Mouse (Mus musculus): ENCODE measurements around the gene Smg6.

Gene Smg6

DNA sequence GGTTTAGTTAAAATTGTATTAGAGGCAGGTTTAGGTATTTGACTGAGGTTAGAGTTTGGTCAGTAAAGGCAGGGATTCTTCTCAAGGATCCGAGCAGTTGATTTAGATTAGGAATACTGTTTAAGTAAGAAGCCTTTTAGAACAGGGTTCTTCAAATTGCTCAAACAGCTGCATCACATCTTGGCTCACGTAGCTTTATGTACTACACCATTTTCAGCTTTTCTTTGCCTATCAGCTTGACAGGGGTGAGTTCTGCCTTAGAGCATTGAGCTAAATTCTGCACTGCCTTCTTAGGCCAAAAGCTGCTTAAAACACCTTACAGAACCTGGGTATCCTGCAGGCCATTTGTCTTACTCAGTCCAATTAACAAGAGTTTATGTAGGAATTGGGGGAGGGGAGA lies 92.2 kb downstream of the Smg6 start:
- in situ Hi-C loops (cut with MboI; ENCODE audit: low pct_unique_long_range_greater_than_20kb in 1 of 2, low sequenced_read_pairs in 2 of 2, unreplicated experiment in 1 of 2) = no loop called here

- in situ Hi-C loops (cut with MboI; ENCODE audit: low pct_unique_long_range_greater_than_20kb in 1 of 2, low sequenced_read_pairs in 2 of 2, unreplicated experiment in 1 of 2) = no loop called here
These were observed 101.4 kb downstream of the Smg6 start for GRCm38 (mm10) chr11:75026977-75027376.

GRCm38 (mm10) chr11:75027616-75028015 lies 102.0 kb downstream of the Smg6 start:
- in situ Hi-C loops (cut with MboI; ENCODE audit: low pct_unique_long_range_greater_than_20kb in 1 of 2, low sequenced_read_pairs in 2 of 2, unreplicated experiment in 1 of 2) = no loop called here

DNA sequence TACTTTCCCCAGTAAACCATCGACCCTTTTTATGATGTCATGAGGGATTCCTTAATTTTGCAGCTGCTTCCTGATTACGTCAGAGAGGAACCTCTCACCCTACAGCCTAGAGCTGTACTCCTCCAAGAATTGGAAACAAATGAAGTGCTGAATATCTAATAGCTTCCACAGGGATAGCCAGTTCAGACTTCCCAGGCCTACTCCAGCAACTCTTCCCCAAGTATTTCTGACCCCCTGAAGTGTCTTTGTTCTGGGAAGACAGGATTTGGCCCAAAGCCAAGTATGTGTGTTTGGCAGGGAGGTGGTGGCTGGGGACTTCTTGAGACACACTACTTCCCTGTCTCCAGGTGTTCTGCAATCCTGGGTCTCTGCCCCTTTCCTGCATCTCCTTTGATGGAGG lies 105.6 kb downstream of the Smg6 start:
- in situ Hi-C loops (cut with MboI; ENCODE audit: low pct_unique_long_range_greater_than_20kb in 1 of 2, low sequenced_read_pairs in 2 of 2, unreplicated experiment in 1 of 2) = no loop called here

DNA sequence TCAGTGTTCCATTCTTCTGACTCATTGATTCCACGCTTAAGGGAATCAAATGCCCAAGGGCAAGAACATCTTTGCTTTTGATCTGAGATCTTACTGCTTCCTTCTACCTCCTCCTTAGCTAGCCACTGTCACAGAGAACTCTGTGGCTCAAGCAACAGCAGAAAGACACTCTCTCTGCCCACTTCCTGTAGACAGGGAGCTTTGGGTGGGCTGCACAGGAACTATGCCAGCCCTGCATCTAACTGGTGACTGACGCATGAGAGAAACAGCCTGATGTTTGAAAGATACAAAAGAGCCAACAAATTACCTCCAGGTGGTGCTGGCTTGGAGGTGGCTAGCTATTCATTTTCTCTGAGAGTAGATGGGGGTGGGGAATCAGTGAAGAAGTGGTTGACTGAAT lies 107.3 kb downstream of the Smg6 start:
- in situ Hi-C loops (cut with MboI; ENCODE audit: low pct_unique_long_range_greater_than_20kb in 1 of 2, low sequenced_read_pairs in 2 of 2, unreplicated experiment in 1 of 2) = no loop called here

GRCm38 (mm10) chr11:75033581-75034067 lies 108.0 kb downstream of the Smg6 start:
- in situ Hi-C loops (cut with MboI; ENCODE audit: low pct_unique_long_range_greater_than_20kb in 1 of 2, low sequenced_read_pairs in 2 of 2, unreplicated experiment in 1 of 2) = no loop called here

DNA sequence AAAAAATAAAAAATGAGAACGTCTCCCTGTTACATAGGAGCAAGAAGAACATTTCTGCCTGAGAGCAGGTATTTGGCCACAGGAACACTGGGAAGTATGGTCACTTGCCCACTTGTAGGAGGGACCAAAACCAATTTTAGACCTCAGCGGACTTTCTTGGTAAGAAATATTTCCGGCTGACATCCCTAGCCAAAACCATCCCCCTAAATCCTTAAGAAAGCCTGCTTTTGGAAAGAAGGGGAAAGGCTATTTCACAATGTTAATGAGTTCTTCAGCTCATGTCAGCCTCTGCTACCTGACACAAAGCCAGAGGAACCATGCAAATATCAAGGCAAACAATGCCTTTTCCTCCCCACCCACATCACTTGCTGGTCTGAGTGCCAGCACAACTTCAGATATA lies 108.5 kb downstream of the Smg6 start:
- in situ Hi-C loops (cut with MboI; ENCODE audit: low pct_unique_long_range_greater_than_20kb in 1 of 2, low sequenced_read_pairs in 2 of 2, unreplicated experiment in 1 of 2) = no loop called here

DNA sequence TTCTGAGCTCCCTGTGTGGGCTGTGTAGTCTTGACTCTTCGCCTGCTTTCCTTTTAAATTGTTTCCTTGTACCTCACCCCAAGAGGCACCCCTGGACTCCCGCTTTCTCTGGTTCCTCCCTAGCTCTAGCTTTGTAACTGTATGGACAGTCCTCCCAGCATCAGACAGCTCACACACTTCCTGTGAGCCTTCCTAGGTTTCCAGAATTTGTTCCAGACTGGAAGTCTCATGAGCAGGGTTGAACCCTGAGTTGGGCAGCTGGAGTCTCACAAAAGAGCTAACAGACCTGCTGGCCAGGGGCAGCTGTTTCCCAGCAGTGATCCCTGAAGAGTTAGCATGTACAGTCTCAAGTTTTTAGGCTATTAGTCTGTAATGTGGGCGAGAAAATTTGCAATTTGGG lies 118.7 kb downstream of the Smg6 start:
- in situ Hi-C loops (cut with MboI; ENCODE audit: low pct_unique_long_range_greater_than_20kb in 1 of 2, low sequenced_read_pairs in 2 of 2, unreplicated experiment in 1 of 2) = no loop called here

- in situ Hi-C loops (cut with MboI; ENCODE audit: low pct_unique_long_range_greater_than_20kb in 1 of 2, low sequenced_read_pairs in 2 of 2, unreplicated experiment in 1 of 2) = no loop called here
These were observed 120.2 kb downstream of the Smg6 start for GRCm38 (mm10) chr11:75045822-75046221.

- in situ Hi-C loops (cut with MboI; ENCODE audit: low pct_unique_long_range_greater_than_20kb in 1 of 2, low sequenced_read_pairs in 2 of 2, unreplicated experiment in 1 of 2) = no loop called here
These were observed 121.0 kb downstream of the Smg6 start for GRCm38 (mm10) chr11:75046638-75047037.

- in situ Hi-C loops (cut with MboI; ENCODE audit: low pct_unique_long_range_greater_than_20kb in 1 of 2, low sequenced_read_pairs in 2 of 2, unreplicated experiment in 1 of 2) = no loop called here
These were observed 121.4 kb downstream of the Smg6 start for GRCm38 (mm10) chr11:75047066-75047465.

DNA sequence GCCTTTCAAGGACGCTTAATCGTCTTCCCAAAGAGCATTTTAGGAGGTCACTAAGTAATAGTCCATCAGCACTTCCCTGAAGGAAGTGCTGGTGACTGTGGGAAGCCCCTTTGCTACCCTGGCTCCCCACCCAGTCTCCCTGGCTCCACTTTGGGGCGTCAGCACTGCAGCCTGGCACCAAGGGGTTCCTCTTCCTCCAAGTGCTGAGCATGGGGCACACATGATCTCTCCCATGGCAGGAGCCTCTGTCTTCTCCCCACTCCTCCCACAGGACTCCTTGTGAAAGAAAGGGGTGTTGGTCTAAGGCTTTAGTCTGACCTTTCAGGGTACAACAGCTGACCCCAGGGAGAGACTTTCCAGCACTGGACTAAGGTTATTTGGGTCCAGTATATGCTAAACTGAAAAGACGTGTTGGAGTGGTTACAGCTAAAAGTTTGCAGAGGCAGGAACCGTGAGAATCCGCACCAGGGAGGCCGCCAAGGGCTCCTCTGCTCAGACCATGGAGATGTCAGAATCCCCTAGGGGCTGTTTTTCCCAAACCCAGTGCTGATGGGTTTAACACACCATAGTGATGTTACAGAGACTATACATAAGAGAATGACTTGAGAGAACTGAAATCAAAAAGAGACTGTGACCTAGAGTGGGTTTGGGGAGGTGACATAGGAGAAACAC lies 122.2 kb downstream of the Smg6 start:
- in situ Hi-C loops (cut with MboI; ENCODE audit: low pct_unique_long_range_greater_than_20kb in 1 of 2, low sequenced_read_pairs in 2 of 2, unreplicated experiment in 1 of 2) = no loop called here

- in situ Hi-C loops (cut with MboI; ENCODE audit: low pct_unique_long_range_greater_than_20kb in 1 of 2, low sequenced_read_pairs in 2 of 2, unreplicated experiment in 1 of 2) = no loop called here
These were observed 123.5 kb downstream of the Smg6 start for GRCm38 (mm10) chr11:75049146-75049545.

GRCm38 (mm10) chr11:75049807-75050206 lies 124.2 kb downstream of the Smg6 start:
- in situ Hi-C loops (cut with MboI; ENCODE audit: low pct_unique_long_range_greater_than_20kb in 1 of 2, low sequenced_read_pairs in 2 of 2, unreplicated experiment in 1 of 2) = no loop called here

DNA sequence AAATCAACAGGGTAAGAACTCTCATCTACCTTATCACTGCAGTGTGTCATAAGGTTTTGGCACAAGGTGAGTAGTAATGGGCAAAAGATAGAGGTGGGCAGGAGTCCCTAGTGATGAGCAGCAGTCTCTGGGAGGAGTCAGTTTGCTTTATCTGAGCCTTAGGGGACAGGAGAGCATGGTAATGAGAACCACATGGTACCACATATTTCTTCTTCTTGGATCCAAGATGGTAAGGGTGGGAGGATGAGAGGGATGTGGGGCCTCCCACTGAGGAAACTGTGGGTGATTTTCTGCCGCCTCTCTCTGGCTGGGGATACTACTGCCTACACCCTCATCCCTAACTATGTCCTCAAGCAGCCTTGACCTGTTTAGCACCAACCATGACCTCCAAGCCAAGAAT lies 125.6 kb downstream of the Smg6 start:
- in situ Hi-C loops (cut with MboI; ENCODE audit: low pct_unique_long_range_greater_than_20kb in 1 of 2, low sequenced_read_pairs in 2 of 2, unreplicated experiment in 1 of 2) = no loop called here

- in situ Hi-C loops (cut with MboI; ENCODE audit: low pct_unique_long_range_greater_than_20kb in 1 of 2, low sequenced_read_pairs in 2 of 2, unreplicated experiment in 1 of 2) = no loop called here
These were observed 126.3 kb downstream of the Smg6 start for GRCm38 (mm10) chr11:75051712-75052550.

DNA sequence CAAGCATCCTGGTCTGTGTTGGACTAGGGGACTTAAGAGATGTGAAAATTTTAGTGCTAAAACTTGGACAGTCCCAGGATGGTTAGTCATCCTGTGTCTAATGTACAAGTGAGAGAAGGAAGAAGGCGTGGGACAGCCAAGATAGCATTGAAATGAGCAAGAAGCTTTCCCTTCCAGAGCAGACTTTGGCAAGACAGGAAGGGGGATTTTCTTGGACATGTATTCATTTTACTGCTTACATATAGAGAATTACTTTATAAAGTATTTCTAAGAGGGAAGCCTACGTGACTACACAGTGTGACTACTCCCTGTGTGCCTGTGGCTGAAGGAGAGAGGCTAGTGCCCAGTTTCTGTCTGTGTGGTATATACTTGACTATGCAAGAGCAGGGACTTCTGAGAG lies 127.4 kb downstream of the Smg6 start:
- in situ Hi-C loops (cut with MboI; ENCODE audit: low pct_unique_long_range_greater_than_20kb in 1 of 2, low sequenced_read_pairs in 2 of 2, unreplicated experiment in 1 of 2) = no loop called here

DNA sequence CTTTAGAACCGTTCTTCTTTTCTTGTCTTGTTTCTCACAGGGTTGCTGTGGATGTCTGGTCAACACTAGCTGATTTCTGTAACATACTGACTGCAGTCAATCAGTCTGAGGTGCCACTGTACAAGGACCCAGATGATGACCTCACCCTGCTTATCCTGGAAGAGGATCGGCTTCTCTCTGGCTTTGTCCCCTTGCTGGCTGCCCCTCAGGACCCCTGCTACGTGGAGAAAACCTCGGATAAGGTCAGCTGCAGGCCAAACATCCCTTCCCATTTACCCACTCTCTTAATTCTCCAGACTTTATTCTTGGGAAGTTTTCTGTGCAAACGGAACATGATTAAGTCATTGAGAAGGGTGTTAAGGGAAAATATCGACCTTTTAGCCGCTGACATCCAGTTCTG lies 128.1 kb downstream of the Smg6 start:
- in situ Hi-C loops (cut with MboI; ENCODE audit: low pct_unique_long_range_greater_than_20kb in 1 of 2, low sequenced_read_pairs in 2 of 2, unreplicated experiment in 1 of 2) = no loop called here

DNA sequence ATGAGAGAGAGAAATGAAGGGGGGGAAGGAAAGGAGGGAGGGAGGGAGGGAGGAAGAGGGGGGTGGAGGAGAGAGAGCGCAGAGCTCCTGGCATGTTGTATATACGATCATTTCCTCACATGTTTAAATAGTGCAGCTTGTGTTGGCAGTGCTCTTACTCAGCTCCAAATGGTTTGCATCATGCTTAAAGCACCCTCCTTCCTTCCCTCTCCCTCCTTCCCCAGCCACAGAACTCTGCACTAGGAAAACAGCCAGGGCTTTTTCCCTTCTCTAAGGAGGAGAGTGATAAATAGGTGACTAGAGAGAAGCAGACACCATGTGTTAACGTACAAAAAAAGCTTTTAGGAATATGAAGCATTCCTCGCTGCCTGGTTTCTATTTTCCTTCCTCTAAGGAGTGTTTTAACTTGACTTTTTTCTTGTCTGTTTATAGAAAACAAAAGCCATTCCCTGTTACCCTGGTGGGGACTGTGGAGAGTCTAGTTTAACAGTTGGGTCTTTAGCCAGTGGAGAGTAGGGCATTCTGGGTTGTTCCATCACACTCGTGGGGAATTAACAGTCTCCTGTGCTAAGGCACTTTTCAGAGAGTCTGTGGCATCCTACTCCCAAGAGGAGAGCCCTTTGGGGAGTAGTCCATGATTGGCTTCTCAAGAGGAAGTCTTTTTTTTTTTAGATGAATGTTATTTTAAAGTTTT lies 128.7 kb downstream of the Smg6 start:
- in situ Hi-C loops (cut with MboI; ENCODE audit: low pct_unique_long_range_greater_than_20kb in 1 of 2, low sequenced_read_pairs in 2 of 2, unreplicated experiment in 1 of 2) = no loop called here

Data from mouse embryonic stem cell (cell line).